Mouse (Mus musculus) lung, postnatal 0 days (tissue): ENCODE measurements around the gene St3gal4. TPM values are rescaled to one million over a fixed set of nuclear protein-coding genes. Genes with fewer than 3 reads are reported as not detected.

Experiments used
- ATAC-seq: fragments of 200-750 bp; cut with Nextera tagmentation; 2 replicates; pipeline ENCODE4 v1.8.0; 2017; ENCODE audit warnings: moderate library complexity
- DNase-seq: peaks from one replicate; pipeline ENCODE4 v3.0.0-alpha.2; 2016; ENCODE audit warnings: low spot score
- H3K27ac ChIP-seq: fragments of 300-500 bp; sonication (generic); 2 replicates; pipeline ENCODE4 v1.5.1; 2014; ENCODE audit warnings: antibody characterized with exemption, mild to moderate bottlenecking, low read length, mixed read lengths
- H3K27me3 ChIP-seq: fragments of 300-500 bp; sonication (generic); replicated peaks from 2 replicates; pipeline ENCODE4 v1.6.1; 2014; ENCODE audit warnings: low read length, mixed read lengths; ENCODE audit not compliant: insufficient read depth
- H3K36me3 ChIP-seq: fragments of 300-500 bp; sonication (generic); 2 replicates; pipeline ENCODE4 v1.6.1; 2014; ENCODE audit warnings: low read length, mixed read lengths; ENCODE audit not compliant: insufficient read depth
- H3K4me1 ChIP-seq: fragments of 300-500 bp; sonication (generic); 2 replicates; pipeline ENCODE4 v1.6.1; 2014; ENCODE audit warnings: antibody characterized with exemption, low read depth, low read length, mixed read lengths; ENCODE audit not compliant: insufficient read depth
- H3K4me2 ChIP-seq: fragments of 300-500 bp; sonication (generic); replicated peaks from 2 replicates; pipeline ENCODE4 v1.6.1; 2014; ENCODE audit warnings: low read depth, mild to moderate bottlenecking, low read length, moderate library complexity, mixed read lengths
- H3K4me3 ChIP-seq: fragments of 300-500 bp; sonication (generic); 2 replicates; pipeline ENCODE4 v1.5.1; 2014; ENCODE audit warnings: low read depth, low read length
- H3K9ac ChIP-seq: fragments of 300-500 bp; sonication (generic); replicated peaks from 2 replicates; pipeline ENCODE4 v1.6.1; 2014; ENCODE audit warnings: low read depth, mild to moderate bottlenecking
- H3K9me3 ChIP-seq: fragments of 300-500 bp; sonication (generic); 2 replicates; pipeline ENCODE4 v1.6.1; 2016; ENCODE audit warnings: low read length, mixed read lengths
- CTCF ChIP-seq: IDR thresholded peaks from 2 replicates; pipeline ENCODE4 v1.5.1; 2016; ENCODE audit warnings: antibody characterized with exemption, mild to moderate bottlenecking
- EP300 ChIP-seq: IDR thresholded peaks from 2 replicates; pipeline ENCODE4 v1.6.1; 2016; ENCODE audit warnings: antibody characterized with exemption, mild to moderate bottlenecking, control low read depth
- WGBS: fragments of 180-500 bp; shearing (Covaris S2); extraction: QIAGEN DNeasy Blood & Tissue Kit; methylation state at CpG from one replicate; pipeline ENCODE4 v1.1.7; 2014; 5-methylcytosine and 5-hydroxymethylcytosine counted together
- polyA plus RNA-seq: library from polyadenylated mRNA; unstranded; fragments of >200 nt; fragmentation: Nextera tagmentation; extraction: Ambion mirVana; gene quantifications from 2 replicates; pipeline ENCODE4 v1.2.1, GENCODE M21; 2015

Gene St3gal4
- polyA plus RNA-seq, 1 experiment from 2014 or later = 50.0 TPM

DNA sequence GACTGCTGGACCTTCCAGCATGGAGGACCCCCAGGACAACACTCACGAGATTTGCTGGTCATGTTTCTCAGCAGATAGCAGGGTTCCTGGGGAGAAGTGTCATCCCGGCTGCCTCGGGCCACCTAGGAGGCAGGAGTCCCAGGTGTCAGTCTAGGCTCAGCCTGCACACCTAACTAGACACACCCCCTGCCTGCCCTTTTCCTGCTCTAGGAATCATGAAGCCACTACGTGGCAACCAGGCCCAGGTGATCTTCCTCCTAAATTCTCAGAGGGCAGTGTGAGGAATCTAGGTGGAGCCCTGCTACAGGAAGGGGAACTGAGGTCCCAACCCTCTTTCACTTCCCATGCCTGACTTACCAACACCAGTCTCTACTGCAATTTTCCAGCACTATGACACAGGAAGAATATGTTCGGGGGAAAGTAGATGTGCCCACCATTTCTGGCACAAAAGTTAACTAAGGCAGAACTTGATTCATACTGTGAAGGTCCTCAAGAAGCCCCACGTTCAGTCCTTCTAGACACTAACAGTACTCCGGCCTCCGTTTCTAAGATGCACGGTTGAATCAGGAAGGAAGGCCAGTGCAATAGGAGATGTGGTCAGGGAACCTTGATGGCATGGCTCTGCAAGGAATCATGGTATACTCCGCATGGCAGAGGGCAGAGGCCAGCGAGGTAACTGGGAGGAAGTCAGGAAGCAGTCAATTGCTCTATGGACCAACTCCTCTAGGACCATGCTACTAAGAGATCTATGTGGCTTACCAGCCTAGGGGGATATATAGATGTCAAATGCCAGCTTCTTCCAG, 63.3 kb downstream of the St3gal4 start:
- no peaks in the 10 kb centered on the region for H3K27me3 ChIP-seq
- no peak overlapping the region for H3K9ac ChIP-seq
- H3K4me2 ChIP-seq = no peak overlapping the region
- TF ChIP-seq CTCF (no peak), EP300 (no peak)
- 0 out of 2 replicates have a peak overlapping the region, but pooled peaks have one; percentile 7 for H3K27ac ChIP-seq
- DNase-seq (no peak), ATAC-seq (no peak)
- H3K36me3 ChIP-seq = peaks cover 17% of the 10 kb centered on the region; the same call in 1 of the 2 replicates
- H3K4me1 ChIP-seq = no peaks in the 10 kb centered on the region; the same call in 1 of the 2 replicates
- no peaks in the 10 kb centered on the region for H3K9me3 ChIP-seq
- WGBS = 83% methylated on average over 11 of the region's 11 CpGs
- no peak overlapping the region for H3K4me3 ChIP-seq

DNA sequence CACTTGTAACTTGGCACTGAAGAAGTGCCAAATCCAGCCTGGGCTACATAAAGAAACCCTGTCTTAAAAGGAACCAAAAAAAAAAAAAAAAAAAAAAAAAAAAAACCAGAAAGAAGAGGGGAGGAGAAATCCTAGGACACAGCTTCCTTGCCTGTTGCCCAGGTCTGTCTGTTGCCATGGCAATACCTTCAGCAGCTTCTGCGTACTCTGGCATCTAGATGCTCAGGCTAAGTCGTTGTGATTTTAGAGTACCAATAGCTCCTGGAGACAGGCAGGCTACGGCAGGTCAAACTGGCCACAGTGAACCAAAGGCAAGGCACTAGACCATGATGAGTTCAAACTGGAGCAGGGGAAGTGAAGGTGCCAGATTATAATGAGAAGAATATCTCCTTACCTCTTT, 65.4 kb downstream of the St3gal4 start:
- Histone ChIP-seq H3K36me3 (peaks cover 17% of the 10 kb centered on the region; the same call in 1 of the 2 replicates), H3K4me3 (no peak overlapping the region), H3K27ac (no peak overlapping the region), H3K27me3 (no peaks in the 10 kb centered on the region), H3K9me3 (no peaks in the 10 kb centered on the region), H3K4me2 (no peak overlapping the region), H3K4me1 (no peaks in the 10 kb centered on the region; the same call in 1 of the 2 replicates), H3K9ac (no peak overlapping the region)
- no peak for TF ChIP-seq EP300
- TF ChIP-seq CTCF = no peak
- WGBS = 77% methylated on average over 3 of the region's 3 CpGs
- ATAC-seq (no peak), DNase-seq (no peak)

DNA sequence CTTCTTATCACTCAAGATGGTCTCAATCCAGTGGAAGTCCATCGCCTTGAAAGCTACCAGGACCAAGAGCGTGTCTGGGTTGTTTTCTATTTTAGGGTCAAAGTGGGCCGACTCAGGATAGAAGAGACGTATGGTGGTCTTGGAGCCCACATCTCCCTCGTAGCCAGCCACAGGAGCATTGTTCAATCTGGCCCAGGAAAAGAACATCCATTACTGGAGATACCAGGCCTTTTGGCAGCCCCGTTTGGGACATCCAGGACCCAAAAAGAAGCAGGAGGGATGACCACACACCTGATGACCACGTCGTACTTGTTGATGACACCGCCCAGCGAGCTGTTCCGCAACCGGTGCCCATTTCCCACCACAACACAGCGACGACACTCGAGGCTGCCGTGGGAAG, 66.0 kb downstream of the St3gal4 start:
- H3K36me3 ChIP-seq = peaks cover 17% of the 10 kb centered on the region; the same call in 1 of the 2 replicates
- TF ChIP-seq CTCF = no peak
- no peak for TF ChIP-seq EP300
- H3K27ac ChIP-seq = no peak overlapping the region
- H3K4me1 ChIP-seq = no peaks in the 10 kb centered on the region
- H3K9me3 ChIP-seq = no peaks in the 10 kb centered on the region
- DNase-seq (no peak), ATAC-seq (no peak)
- 93% methylated on average over 16 of the region's 16 CpGs for WGBS
- H3K27me3 ChIP-seq = no peaks in the 10 kb centered on the region
- no peak overlapping the region for H3K4me3 ChIP-seq
- H3K4me2 ChIP-seq = no peak overlapping the region
- H3K9ac ChIP-seq = no peak overlapping the region

DNA sequence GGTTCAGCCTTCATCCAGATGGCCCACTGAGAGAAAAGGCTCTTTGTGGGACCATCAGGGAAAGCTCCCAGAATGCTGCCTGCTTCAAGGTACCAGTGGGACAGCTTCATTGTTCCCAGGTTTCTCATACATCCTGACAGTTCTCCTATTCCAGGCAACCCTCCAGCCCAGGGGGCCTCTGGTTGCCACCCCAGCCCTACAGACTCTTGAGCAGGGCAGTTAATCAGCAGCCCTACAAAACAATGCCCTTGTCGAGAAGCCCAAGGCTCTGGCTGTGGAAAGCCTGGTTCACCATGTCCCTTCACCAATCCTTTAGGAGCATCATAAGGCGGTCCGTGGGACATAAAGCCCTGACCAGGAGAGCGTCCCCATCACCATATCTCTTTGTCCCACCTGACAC, 66.4 kb downstream of the St3gal4 start:
- 96% methylated on average over 4 of the region's 4 CpGs for WGBS
- H3K27me3 ChIP-seq = no peaks in the 10 kb centered on the region
- ATAC-seq (no peak), DNase-seq (no peak)
- H3K9me3 ChIP-seq = no peaks in the 10 kb centered on the region
- H3K9ac ChIP-seq = no peak overlapping the region
- TF ChIP-seq CTCF = no peak
- peaks cover 17% of the 10 kb centered on the region; the same call in 1 of the 2 replicates for H3K36me3 ChIP-seq
- no peak overlapping the region for H3K27ac ChIP-seq
- H3K4me1 ChIP-seq = no peaks in the 10 kb centered on the region
- no peak overlapping the region for H3K4me3 ChIP-seq
- H3K4me2 ChIP-seq = no peak overlapping the region

DNA sequence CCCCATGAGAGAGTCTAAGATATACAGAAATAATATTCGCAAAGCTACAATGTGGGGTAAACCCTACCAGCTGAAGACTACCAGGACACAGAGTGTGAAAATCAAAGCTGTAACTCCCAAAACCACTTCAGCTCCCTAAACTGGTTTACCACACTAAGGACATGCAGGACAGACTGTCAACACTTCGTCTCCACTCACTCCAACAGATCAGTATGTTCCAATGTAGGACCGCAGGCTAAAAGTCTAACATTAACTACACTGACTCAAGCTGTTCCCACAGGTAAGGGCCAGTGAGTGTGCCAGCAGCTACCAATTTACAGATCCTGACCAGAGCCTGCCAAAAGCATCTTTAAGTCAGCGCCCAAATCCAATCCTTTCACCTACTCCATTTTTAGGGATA, 67.4 kb downstream of the St3gal4 start:
- 88% methylated on average over 4 of the region's 4 CpGs for WGBS
- H3K4me1 ChIP-seq = no peaks in the 10 kb centered on the region
- H3K4me3 ChIP-seq = no peak overlapping the region
- H3K9me3 ChIP-seq = no peaks in the 10 kb centered on the region
- H3K9ac ChIP-seq = no peak overlapping the region
- H3K4me2 ChIP-seq = no peak overlapping the region
- peaks cover 17% of the 10 kb centered on the region; the same call in 1 of the 2 replicates for H3K36me3 ChIP-seq
- TF ChIP-seq CTCF = no peak
- TF ChIP-seq EP300 = no peak
- no peak overlapping the region for H3K27ac ChIP-seq
- no peak for DNase-seq
- no peak for ATAC-seq
- H3K27me3 ChIP-seq = no peaks in the 10 kb centered on the region

DNA sequence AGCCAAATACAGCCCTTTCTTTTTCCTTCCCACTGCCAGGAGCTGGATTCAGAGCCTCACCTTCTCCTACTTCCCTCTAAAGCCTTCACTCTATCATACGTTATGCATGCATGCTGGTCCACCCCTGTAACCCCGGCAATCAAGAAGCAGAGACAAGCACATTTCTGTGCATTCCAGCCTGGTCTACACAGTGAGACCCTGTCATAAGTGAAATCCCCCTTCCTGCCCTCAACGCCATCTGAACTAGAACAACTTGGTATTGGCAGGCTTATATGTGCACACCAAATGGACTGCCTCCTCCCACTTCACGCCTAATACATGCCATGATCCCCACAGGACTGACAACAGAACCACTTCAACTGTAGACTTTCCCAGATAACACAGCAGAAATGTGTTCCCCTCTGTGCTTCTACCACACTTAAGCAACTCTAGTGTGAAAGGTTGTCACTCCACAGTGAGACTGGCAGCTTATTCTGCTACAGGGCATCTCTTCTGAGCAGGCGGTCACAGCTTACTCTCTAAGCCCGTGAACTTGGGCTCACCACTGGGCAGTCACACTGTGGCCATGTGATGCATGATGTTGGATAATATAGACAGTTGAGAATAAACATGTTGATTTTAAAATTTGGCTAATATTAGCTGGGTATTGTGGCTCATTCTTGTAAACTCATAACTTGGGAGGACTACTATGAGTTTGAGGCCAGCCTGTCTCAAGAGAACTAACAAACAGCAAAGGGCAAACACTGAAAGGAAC, 68.2 kb downstream of the St3gal4 start:
- Histone ChIP-seq H3K36me3 (peaks cover 17% of the 10 kb centered on the region; the same call in 1 of the 2 replicates), H3K9ac (no peak overlapping the region), H3K27ac (no peak overlapping the region), H3K4me1 (no peaks in the 10 kb centered on the region), H3K9me3 (no peaks in the 10 kb centered on the region), H3K4me2 (no peak overlapping the region), H3K4me3 (no peak overlapping the region), H3K27me3 (no peaks in the 10 kb centered on the region)
- no peak for ATAC-seq
- TF ChIP-seq CTCF = no peak
- TF ChIP-seq EP300 = no peak
- 90% methylated on average over 6 of the region's 6 CpGs for WGBS
- DNase-seq = no peak
